Mouse (Mus musculus): ENCODE measurements around the gene Hnrnph1. TPM values are rescaled to one million over a fixed set of nuclear protein-coding genes. Genes with fewer than 3 reads are reported as not detected.

The Hnrnph1 gene
- polyA plus RNA-seq, 1 experiment from 2014 or later = 500 TPM

DNA sequence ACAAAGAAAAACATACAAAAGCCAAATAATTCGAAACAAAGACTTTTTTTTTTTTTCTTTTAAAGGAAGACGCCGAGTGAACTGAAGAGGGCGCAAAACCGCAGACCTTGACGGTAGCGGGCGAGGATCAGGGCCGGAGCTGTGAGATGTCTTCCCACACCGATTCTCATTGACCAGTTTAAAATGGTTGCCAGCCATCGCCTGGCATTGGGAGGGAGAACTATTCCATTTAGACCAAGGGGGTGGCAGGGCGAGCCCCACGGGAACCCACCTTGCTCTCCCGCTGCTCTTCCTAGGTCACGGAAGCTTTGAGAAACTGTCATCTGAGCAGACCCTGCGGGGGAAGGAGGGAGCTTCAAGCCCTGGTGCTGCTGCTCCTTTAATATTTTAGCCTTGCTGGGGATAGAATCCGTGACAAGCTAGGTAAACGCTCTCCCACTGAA is 5.4 kb upstream of the Hnrnph1 start:
- peaks cover 7% of the 10 kb centered on the region for H3K4me1 ChIP-seq (ENCODE audit: insufficient read depth, low read length)
- no peaks in the 10 kb centered on the region for H3K36me3 ChIP-seq (ENCODE audit: insufficient read depth, low read length)
- peak overlapping the region; percentile 65 for H3K4me2 ChIP-seq (replicated peaks; ENCODE audit: low read depth, low read length)
- H3K27me3 ChIP-seq (ENCODE audit: insufficient read depth, low read length) = no peaks in the 10 kb centered on the region
- H3K4me3 ChIP-seq (ENCODE audit: low read length) = peak overlapping the region; percentile 46
- no peaks in the 10 kb centered on the region for H3K9me3 ChIP-seq (ENCODE audit: low read length)
- no peak overlapping the region for H3K27ac ChIP-seq (ENCODE audit: low read length)
- ATAC-seq (ENCODE audit: low FRiP score, low TSS enrichment) = 0 out of 2 replicates have a peak, but pooled peaks have one; percentile 59
- WGBS = 2% methylated on average over 18 of the region's 18 CpGs
- H3K9ac ChIP-seq (replicated peaks; ENCODE audit: low read length) = peak overlapping the region; percentile 69

DNA sequence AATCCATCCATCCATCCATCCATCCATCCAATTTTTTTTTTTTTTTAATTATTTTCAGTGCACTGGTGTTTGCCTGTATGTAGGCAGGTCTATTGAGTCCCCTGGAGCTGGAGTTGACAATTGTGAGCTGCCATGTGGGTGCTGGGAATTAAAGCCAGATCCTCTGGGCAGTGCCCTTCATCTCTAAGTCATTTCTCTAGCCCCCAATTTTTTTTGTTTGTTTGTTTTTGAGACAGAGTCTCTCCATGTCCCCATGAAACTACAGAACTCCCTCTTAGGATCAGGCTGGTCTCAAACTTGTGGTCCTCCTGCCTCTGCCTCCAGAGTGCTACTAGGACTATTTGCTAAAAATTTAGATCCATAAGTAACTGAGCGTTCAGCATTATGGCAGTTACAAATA is 4.9 kb upstream of the Hnrnph1 start:
- Histone ChIP-seq H3K27me3 (ENCODE audit: insufficient read depth, low read length) (no peaks in the 10 kb centered on the region), H3K4me2 (replicated peaks; ENCODE audit: low read depth, low read length) (peak overlapping the region; percentile 65), H3K4me3 (ENCODE audit: low read length) (no peak overlapping the region; the same call in 1 of the 2 replicates), H3K4me1 (ENCODE audit: insufficient read depth, low read length) (peaks cover 11% of the 10 kb centered on the region), H3K36me3 (ENCODE audit: insufficient read depth, low read length) (no peaks in the 10 kb centered on the region), H3K9me3 (ENCODE audit: low read length) (no peaks in the 10 kb centered on the region), H3K27ac (ENCODE audit: low read length) (no peak overlapping the region), H3K9ac (replicated peaks; ENCODE audit: low read length) (no peak overlapping the region; the same call in 1 of the 2 replicates)
- 94% methylated on average over 1 of the region's 1 CpGs for WGBS
- no peak for ATAC-seq (ENCODE audit: low FRiP score, low TSS enrichment)

DNA sequence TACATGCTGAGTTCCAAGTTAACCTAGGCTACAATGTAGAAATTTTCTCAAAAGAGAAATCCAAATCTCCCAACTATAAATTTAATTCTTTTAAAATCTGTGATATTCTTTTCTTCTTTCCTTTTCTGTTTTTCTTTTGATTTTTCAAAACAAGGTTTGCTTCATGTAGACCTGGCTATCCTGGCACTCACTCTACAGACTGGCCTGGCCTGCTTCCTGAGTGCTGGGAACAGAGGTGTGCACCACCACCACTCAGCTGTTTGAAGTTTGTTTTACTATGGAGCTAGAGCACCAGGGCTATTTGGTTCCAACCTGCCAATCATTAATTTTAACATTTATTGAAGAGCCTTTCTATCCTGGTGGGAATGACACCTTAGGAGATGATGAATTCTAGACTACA is 3.7 kb upstream of the Hnrnph1 start:
- H3K36me3 ChIP-seq (ENCODE audit: insufficient read depth, low read length) = no peaks in the 10 kb centered on the region
- H3K9ac ChIP-seq (replicated peaks; ENCODE audit: low read length) = no peak overlapping the region
- H3K4me3 ChIP-seq (ENCODE audit: low read length) = no peak overlapping the region
- no peak for ATAC-seq (ENCODE audit: low FRiP score, low TSS enrichment)
- H3K27ac ChIP-seq (ENCODE audit: low read length) = no peak overlapping the region
- H3K27me3 ChIP-seq (ENCODE audit: insufficient read depth, low read length) = no peaks in the 10 kb centered on the region
- peaks cover 11% of the 10 kb centered on the region for H3K4me1 ChIP-seq (ENCODE audit: insufficient read depth, low read length)
- H3K9me3 ChIP-seq (ENCODE audit: low read length) = no peaks in the 10 kb centered on the region
- no peak overlapping the region for H3K4me2 ChIP-seq (replicated peaks; ENCODE audit: low read depth, low read length)

DNA sequence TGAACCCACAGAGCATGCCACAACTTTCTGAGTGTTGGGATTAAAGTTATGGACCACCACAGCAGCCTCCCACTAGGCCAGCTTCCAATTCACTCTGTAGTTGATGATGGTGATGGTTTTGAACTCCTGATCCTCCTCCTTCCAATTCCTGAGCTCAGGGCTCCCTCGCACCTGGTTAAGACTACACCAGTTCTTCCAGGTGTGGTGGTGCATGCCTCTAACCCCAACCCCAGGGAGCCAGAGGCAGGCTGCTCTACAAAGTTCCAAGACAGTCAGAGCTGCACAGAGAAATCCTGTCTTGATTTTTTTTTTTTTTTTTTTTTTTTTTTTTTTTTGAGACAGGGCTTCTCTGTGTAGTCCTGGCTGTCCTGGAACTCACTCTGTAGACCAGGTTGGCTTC is 3.2 kb upstream of the Hnrnph1 start:
- Histone ChIP-seq H3K4me2 (replicated peaks; ENCODE audit: low read depth, low read length) (no peak overlapping the region), H3K36me3 (ENCODE audit: insufficient read depth, low read length) (no peaks in the 10 kb centered on the region), H3K9ac (replicated peaks; ENCODE audit: low read length) (no peak overlapping the region), H3K4me3 (ENCODE audit: low read length) (no peak overlapping the region), H3K4me1 (ENCODE audit: insufficient read depth, low read length) (peaks cover 11% of the 10 kb centered on the region), H3K27me3 (ENCODE audit: insufficient read depth, low read length) (no peaks in the 10 kb centered on the region), H3K9me3 (ENCODE audit: low read length) (no peaks in the 10 kb centered on the region), H3K27ac (ENCODE audit: low read length) (no peak overlapping the region)
- 100% methylated on average over 1 of the region's 1 CpGs for WGBS
- no peak for ATAC-seq (ENCODE audit: low FRiP score, low TSS enrichment)

DNA sequence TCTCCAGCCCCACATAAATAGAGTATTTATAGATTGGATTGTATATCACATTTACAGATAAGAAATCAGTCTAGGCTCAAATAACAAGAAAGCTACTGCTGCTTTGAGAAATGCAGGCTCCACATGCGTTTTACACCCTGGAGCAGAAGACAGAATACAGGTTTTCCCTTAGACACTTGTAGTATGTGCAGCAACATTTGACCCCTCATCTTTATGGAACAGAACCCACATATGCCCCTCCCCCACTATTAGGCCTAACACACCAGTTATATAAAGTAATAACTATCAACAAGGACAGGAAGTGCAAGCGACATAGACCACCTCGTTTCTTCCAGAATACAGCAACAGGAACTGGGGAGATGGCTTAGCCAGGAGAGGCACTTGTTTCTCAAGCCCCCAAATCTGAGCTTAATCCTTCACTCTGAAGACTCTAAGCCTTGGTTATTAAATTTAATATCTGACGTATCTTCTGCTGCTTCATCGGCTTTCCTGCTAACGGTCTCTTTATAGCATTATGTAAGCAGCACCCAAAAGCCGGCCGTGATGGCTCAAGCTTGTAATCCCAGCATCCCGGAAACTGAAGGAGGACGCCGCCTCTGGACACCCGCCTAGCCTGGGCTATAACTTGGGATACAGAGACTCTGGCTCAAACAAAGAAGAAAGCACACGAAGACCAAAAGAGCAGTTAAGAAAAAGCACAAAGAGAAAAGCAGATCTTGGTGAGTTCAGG is 2.3 kb upstream of the Hnrnph1 start:
- WGBS = 88% methylated on average over 13 of the region's 13 CpGs
- Histone ChIP-seq H3K27me3 (ENCODE audit: insufficient read depth, low read length) (no peaks in the 10 kb centered on the region), H3K9ac (replicated peaks; ENCODE audit: low read length) (no peak overlapping the region), H3K4me3 (ENCODE audit: low read length) (no peak overlapping the region), H3K9me3 (ENCODE audit: low read length) (no peaks in the 10 kb centered on the region), H3K27ac (ENCODE audit: low read length) (no peak overlapping the region), H3K4me1 (ENCODE audit: insufficient read depth, low read length) (peaks cover 17% of the 10 kb centered on the region), H3K36me3 (ENCODE audit: insufficient read depth, low read length) (peaks cover 6% of the 10 kb centered on the region; the same call in 1 of the 2 replicates), H3K4me2 (replicated peaks; ENCODE audit: low read depth, low read length) (no peak overlapping the region)
- ATAC-seq (ENCODE audit: low FRiP score, low TSS enrichment) = no peak

DNA sequence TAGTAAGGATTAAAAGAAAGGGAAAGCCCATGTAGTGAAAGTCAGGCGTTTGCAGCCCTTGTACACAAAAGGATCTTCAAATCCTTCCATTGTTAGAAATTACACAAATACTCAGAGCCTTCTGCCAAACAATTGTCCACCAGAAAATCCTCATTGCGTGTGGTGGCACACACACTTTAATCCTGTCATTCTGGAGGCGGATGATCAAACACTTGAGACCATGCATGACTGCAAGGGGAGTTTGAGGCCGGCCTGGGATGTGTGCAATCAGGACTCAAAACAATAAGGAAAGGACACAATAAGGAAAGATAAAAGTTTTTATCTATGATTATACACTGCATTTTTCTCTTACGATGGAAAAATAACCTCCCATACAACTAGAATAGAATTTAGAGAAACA is 1.4 kb upstream of the Hnrnph1 start:
- peaks cover 10% of the 10 kb centered on the region for H3K36me3 ChIP-seq (ENCODE audit: insufficient read depth, low read length)
- no peak overlapping the region for H3K27ac ChIP-seq (ENCODE audit: low read length)
- H3K9me3 ChIP-seq (ENCODE audit: low read length) = no peaks in the 10 kb centered on the region
- H3K4me2 ChIP-seq (replicated peaks; ENCODE audit: low read depth, low read length) = no peak overlapping the region
- no peaks in the 10 kb centered on the region for H3K27me3 ChIP-seq (ENCODE audit: insufficient read depth, low read length)
- no peak for ATAC-seq (ENCODE audit: low FRiP score, low TSS enrichment)
- H3K4me3 ChIP-seq (ENCODE audit: low read length) = no peak overlapping the region
- peaks cover 22% of the 10 kb centered on the region for H3K4me1 ChIP-seq (ENCODE audit: insufficient read depth, low read length)
- 89% methylated on average over 5 of the region's 5 CpGs for WGBS
- H3K9ac ChIP-seq (replicated peaks; ENCODE audit: low read length) = no peak overlapping the region

DNA sequence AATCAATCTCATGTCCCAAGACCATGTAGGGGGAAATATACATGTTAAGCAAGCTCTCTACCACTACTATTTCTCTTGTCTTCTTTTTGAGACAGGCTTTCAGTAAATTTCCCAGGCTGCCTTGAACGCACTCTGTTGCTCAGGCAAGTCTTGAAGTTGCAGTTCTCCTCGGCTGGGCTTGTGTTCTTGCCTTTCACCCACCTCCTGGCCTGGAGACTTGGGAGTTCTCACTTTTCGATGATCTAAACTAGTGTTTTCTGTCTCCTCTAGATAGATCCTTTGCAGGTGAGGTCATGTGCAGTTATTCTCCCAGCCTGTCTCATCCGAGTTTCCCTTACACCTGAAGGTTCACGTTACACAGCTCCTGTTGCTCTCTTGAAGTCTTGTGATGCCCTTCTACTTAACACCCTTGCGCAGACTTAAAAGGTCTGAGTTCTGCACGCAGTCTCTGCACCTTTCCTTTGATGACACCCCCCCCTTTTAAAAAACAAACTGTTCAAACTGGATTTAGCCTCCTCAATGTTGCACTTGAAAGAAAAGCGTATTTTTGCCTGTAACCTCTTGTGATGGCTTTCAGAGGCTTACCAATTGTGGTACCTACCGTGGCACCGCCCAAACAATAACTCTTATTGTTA is 517 bp upstream of the Hnrnph1 start:
- ATAC-seq (ENCODE audit: low FRiP score, low TSS enrichment) = no peak
- Histone ChIP-seq H3K36me3 (ENCODE audit: insufficient read depth, low read length) (peaks cover 10% of the 10 kb centered on the region), H3K4me3 (ENCODE audit: low read length) (peak overlapping the region; percentile 99), H3K4me1 (ENCODE audit: insufficient read depth, low read length) (peaks cover 23% of the 10 kb centered on the region), H3K9me3 (ENCODE audit: low read length) (no peaks in the 10 kb centered on the region), H3K9ac (replicated peaks; ENCODE audit: low read length) (peak overlapping the region; percentile 95), H3K27ac (ENCODE audit: low read length) (peak overlapping the region; percentile 99), H3K4me2 (replicated peaks; ENCODE audit: low read depth, low read length) (peak overlapping the region; percentile 93), H3K27me3 (ENCODE audit: insufficient read depth, low read length) (no peaks in the 10 kb centered on the region)
- WGBS = 20% methylated on average over 10 of the region's 10 CpGs

DNA sequence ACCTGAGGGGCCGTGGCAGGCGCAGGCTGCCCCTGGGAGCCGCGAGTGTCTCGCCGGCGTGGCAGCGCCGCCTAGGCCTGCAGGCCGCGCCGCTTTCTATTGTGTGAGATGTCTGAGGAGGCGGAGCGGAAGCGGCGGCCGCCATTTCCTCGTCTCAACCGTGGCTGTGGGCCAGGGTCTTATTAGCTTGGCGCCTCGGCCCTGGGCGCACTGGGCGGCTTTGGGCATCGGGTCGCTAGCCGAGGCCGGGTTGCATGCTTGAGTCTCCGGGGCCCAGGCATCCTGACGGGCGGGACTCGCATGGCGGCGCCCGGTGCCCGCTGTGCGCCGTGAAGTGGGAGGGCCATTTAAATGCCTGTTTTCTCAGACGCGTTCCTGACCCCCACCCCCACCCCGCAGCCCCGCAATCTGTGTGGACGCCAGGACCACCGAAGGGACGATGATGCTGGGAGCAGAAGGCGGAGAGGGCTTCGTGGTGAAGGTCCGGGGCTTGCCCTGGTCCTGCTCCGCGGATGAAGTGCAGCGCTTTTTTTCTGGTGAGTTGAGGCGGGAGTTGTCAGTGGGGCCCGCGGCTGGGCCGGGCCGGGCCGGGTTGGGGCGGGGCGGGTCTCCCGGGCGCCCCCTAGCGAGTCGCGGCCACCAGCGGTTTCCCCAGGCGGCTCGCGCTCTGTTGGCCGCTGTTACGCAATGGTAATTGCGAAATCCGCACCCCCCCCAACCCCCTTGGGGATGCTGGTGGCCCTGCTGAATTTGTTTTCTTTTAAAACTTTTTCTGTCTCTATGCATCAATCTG is 1.3 kb downstream of the Hnrnph1 start:
- Histone ChIP-seq H3K27ac (ENCODE audit: low read length) (peak overlapping the region; percentile 100), H3K9me3 (ENCODE audit: low read length) (no peaks in the 10 kb centered on the region), H3K9ac (replicated peaks; ENCODE audit: low read length) (peak overlapping the region; percentile 100), H3K4me1 (ENCODE audit: insufficient read depth, low read length) (peaks cover 27% of the 10 kb centered on the region), H3K27me3 (ENCODE audit: insufficient read depth, low read length) (no peaks in the 10 kb centered on the region), H3K4me2 (replicated peaks; ENCODE audit: low read depth, low read length) (peak overlapping the region; percentile 68), H3K4me3 (ENCODE audit: low read length) (peak overlapping the region; percentile 99), H3K36me3 (ENCODE audit: insufficient read depth, low read length) (peaks cover 20% of the 10 kb centered on the region)
- under 1% methylated on average over 70 of the region's 71 CpGs for WGBS
- peak; percentile 83 for ATAC-seq (ENCODE audit: low FRiP score, low TSS enrichment)

DNA sequence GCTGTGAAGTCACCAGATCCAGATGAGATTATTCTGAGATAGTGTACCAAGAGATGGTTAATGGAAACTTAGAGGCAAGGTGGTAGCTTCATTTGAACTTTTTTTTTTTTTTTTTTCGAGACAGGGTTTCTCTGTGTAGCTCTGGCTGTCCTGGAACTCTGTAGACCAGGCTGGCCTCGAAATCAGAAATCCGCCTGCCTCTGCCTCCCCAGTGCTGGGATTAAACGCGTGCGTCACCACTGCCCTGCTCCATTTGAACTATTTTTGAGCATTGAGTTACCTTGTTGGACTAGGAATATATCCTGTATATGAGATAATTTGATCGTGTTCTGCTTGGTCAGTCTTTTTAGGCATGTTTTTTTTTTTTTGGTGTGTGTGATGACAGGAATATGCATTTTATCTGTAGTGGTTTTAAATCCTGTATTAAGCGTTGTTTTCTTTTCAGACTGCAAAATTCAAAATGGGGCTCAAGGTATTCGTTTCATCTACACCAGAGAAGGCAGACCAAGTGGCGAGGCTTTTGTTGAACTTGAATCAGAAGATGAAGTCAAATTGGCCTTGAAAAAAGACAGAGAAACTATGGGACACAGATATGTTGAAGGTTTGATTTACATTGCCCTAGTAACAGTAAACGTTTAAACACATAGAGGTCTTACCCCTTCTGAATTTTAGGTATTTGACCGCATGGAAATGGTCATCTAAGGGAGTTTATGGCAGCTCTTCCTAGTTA is 2.4 kb downstream of the Hnrnph1 start:
- H3K9ac ChIP-seq (replicated peaks; ENCODE audit: low read length) = peak overlapping the region; percentile 100
- H3K27ac ChIP-seq (ENCODE audit: low read length) = no peak overlapping the region
- peaks cover 27% of the 10 kb centered on the region for H3K4me1 ChIP-seq (ENCODE audit: insufficient read depth, low read length)
- ATAC-seq (ENCODE audit: low FRiP score, low TSS enrichment) = no peak
- peaks cover 25% of the 10 kb centered on the region for H3K36me3 ChIP-seq (ENCODE audit: insufficient read depth, low read length)
- no peaks in the 10 kb centered on the region for H3K9me3 ChIP-seq (ENCODE audit: low read length)
- H3K27me3 ChIP-seq (ENCODE audit: insufficient read depth, low read length) = no peaks in the 10 kb centered on the region
- peak overlapping the region; percentile 68 for H3K4me2 ChIP-seq (replicated peaks; ENCODE audit: low read depth, low read length)
- peak overlapping the region; percentile 99 for H3K4me3 ChIP-seq (ENCODE audit: low read length)
- WGBS = 41% methylated on average over 12 of the region's 12 CpGs

All from kidney, embryonic 16.5 days (tissue).